19 mouse cellular contexts compared by ENCODE assay signal in the genomic region with DNA sequence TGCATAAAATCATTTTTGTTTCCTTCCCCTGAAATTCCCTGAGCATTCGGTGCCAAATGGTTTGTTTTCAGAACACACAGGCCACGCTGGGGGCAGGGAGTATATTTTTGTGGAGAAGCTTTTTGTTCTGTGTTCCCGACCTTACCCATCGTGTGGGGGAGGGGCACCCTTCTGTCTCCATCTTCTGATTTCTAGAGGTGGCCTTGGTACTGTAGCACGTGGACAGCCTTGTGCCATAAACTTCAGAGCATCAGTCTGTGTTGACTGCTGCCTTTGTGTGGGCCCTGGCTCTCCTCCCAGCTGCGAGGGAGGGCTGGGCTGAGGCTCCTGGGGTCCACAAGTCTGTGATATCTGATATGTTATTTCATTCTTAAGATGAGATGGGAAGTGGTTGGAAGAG. TPM values are rescaled to one million over a fixed set of nuclear protein-coding genes. Genes with fewer than 3 reads are reported as not detected.
A peak's percentile ranks its signal among the peaks of the same experiment; 100 is the strongest.
DNase-seq lines count a peak whose midpoint lies in the region; ATAC-seq lines count a peak whose summit lies in the region.
"Had no signal": no experiment of that assay in that cellular context is flagged by ENCODE, and none has a peak within 500 bp of the region (broad histone marks: within the 10 kb centered on the region; RNA-seq: fewer than 3 reads in every experiment).

No protein-coding gene starts in this region.

- no peaks in the 10 kb centered on the region for H3K9me3 ChIP-seq in midbrain, embryonic 16.5 days (replicated peaks; ENCODE audit: control insufficient read depth, low read length, poor library complexity, severe bottlenecking)
- H3K9me3 ChIP-seq in forebrain, embryonic 11.5 days (ENCODE audit: control insufficient read depth, low read length), result no peaks in the 10 kb centered on the region
- H3K9me3 ChIP-seq: lung, embryonic 15.5 days; midbrain, embryonic 15.5 days; neural tube, embryonic 12.5 days had no signal

- H3K27me3 ChIP-seq in midbrain, embryonic 16.5 days (ENCODE audit: control insufficient read depth, insufficient read depth, low read depth, low read length), result peaks cover 10% of the 10 kb centered on the region
- H3K27me3 ChIP-seq in forebrain, embryonic 11.5 days (ENCODE audit: control insufficient read depth, insufficient read depth, low read length), result peaks cover 8% of the 10 kb centered on the region

- H3K27ac ChIP-seq in midbrain, embryonic 16.5 days (ENCODE audit: low read length), result no peak overlapping the region
- H3K27ac ChIP-seq in forebrain, embryonic 11.5 days (ENCODE audit: low read depth, low read length), result no peak overlapping the region
- H3K27ac ChIP-seq: lung, embryonic 15.5 days; midbrain, embryonic 15.5 days; neural tube, embryonic 12.5 days had no signal

- peak; percentile 15 to 35 for DNase-seq in cerebellum, postnatal 14 days
- DNase-seq in cerebellum, adult 9-11 months, result no peak
- peak; percentile 46 for DNase-seq in left cerebral cortex, adult 11 months (ENCODE audit: low spot score)
- DNase-seq in left cerebral cortex, postnatal 25 days (ENCODE audit: low spot score in 2 of 2), result no peak
- DNase-seq in adrenal gland, postnatal 14 days, result peak; percentile 80
- DNase-seq in kidney, postnatal 4 days, result peak; percentile 39 to 60
- no peak for DNase-seq in forebrain, embryonic 11.5 days (ENCODE audit: low spot score)
- DNase-seq: cerebellum, postnatal 25 days; forebrain, postnatal 0 days; gastrocnemius, postnatal 10 days; heart, postnatal 36 days; thymus, adult 2 months had no signal

- H3K36me3 ChIP-seq in midbrain, embryonic 16.5 days (ENCODE audit: control insufficient read depth, insufficient read depth, low read length), result no peaks in the 10 kb centered on the region
- no peaks in the 10 kb centered on the region for H3K36me3 ChIP-seq in forebrain, embryonic 11.5 days (ENCODE audit: control insufficient read depth, insufficient read depth, low read length)
- H3K36me3 ChIP-seq: lung, embryonic 15.5 days; midbrain, embryonic 15.5 days; neural tube, embryonic 12.5 days had no signal

- H3K4me3 ChIP-seq in midbrain, embryonic 16.5 days (ENCODE audit: low read depth, low read length), result no peak overlapping the region
- no peak overlapping the region for H3K4me3 ChIP-seq in forebrain, embryonic 11.5 days (ENCODE audit: low read depth, low read length)
- H3K4me3 ChIP-seq: lung, embryonic 15.5 days; midbrain, embryonic 15.5 days; neural tube, embryonic 12.5 days had no signal

- H3K4me2 ChIP-seq in midbrain, embryonic 16.5 days (ENCODE audit: low read length), result no peak overlapping the region
- no peak overlapping the region for H3K4me2 ChIP-seq in forebrain, embryonic 11.5 days (ENCODE audit: low read depth, low read length, severe bottlenecking)
- H3K4me2 ChIP-seq: heart, embryonic 11.5 days; liver, embryonic 11.5 days; lung, embryonic 15.5 days; midbrain, embryonic 15.5 days had no signal

- no peak overlapping the region for H3K9ac ChIP-seq in midbrain, embryonic 16.5 days (ENCODE audit: low read depth, low read length)
- H3K9ac ChIP-seq in forebrain, embryonic 11.5 days (ENCODE audit: low read length), result no peak overlapping the region
- H3K9ac ChIP-seq: forebrain, postnatal 0 days; lung, embryonic 15.5 days; midbrain, embryonic 15.5 days; neural tube, embryonic 12.5 days had no signal

- WGBS in midbrain, embryonic 16.5 days, result 72% methylated on average over 6 of the region's 6 CpGs
- 75% methylated on average over 6 of the region's 6 CpGs for WGBS in forebrain, embryonic 11.5 days

- peaks cover 5% of the 10 kb centered on the region; the same call in 1 of the 2 replicates for H3K4me1 ChIP-seq in midbrain, embryonic 16.5 days (ENCODE audit: control insufficient read depth, insufficient read depth, low read length)
- H3K4me1 ChIP-seq in forebrain, embryonic 11.5 days (replicated peaks; ENCODE audit: control insufficient read depth, insufficient read depth, low read length), result peaks cover 2% of the 10 kb centered on the region; the same call in 1 of the 2 replicates

- intact Hi-C loops in left cerebral cortex, postnatal 25 days (cut with DNase I), result no loop called here

- ATAC-seq in midbrain, embryonic 16.5 days, result no peak
- ATAC-seq in forebrain, embryonic 11.5 days (replicated peaks; ENCODE audit: low FRiP score), result no peak
- ATAC-seq: forebrain, postnatal 0 days; midbrain, embryonic 15.5 days had no signal

RNA-seq across cellular contexts. Expression of a gene that starts 2.4 kb away (rescaled TPM):
- 100 to 1,000 TPM; 148 to 171 TPM for total RNA-seq in left cerebral cortex, postnatal 25 days (2021)
- total RNA-seq in adrenal gland, postnatal 14 days (2021), result 11.9 and 12.2 TPM in 2 replicates
- 37.3 and 41.4 TPM in 2 replicates for polyA plus RNA-seq in midbrain, embryonic 16.5 days (2015; fragmentation: Nextera tagmentation; extraction: Ambion mirVana)
- 15.5 and 17.0 TPM in 2 replicates for polyA plus RNA-seq in forebrain, embryonic 11.5 days (2014; fragmentation: Nextera tagmentation; extraction: Ambion mirVana)
- total RNA-seq: megakaryocyte progenitor cell, adult 5-6 weeks had no signal

RNA-seq across cellular contexts. Expression of a gene that starts 57.2 kb away (rescaled TPM):
- 10 to 100 TPM; 64.5 to 66.0 TPM for total RNA-seq in left cerebral cortex, postnatal 25 days (2021)
- total RNA-seq in adrenal gland, postnatal 14 days (2021), result 48.4 and 54.3 TPM in 2 replicates
- 29.9 and 32.4 TPM in 2 replicates for polyA plus RNA-seq in midbrain, embryonic 16.5 days (2015; fragmentation: Nextera tagmentation; extraction: Ambion mirVana)
- polyA plus RNA-seq in forebrain, embryonic 11.5 days (2014; fragmentation: Nextera tagmentation; extraction: Ambion mirVana), result 31.6 and 33.5 TPM in 2 replicates

Comparison
In these comparisons a context has a peak if more than half of its experiments do, and no peak if none do; other contexts are left out.
1. DNase-seq: peak in cerebellum, postnatal 14 days (2 of 2), left cerebral cortex, adult 11 months (single experiment), adrenal gland, postnatal 14 days (single experiment) and kidney, postnatal 4 days (2 of 2); none in cerebellum, adult 9-11 months (single experiment), left cerebral cortex, postnatal 25 days (0 of 2) and forebrain, embryonic 11.5 days (single experiment).
2. RNA of a gene that starts 2.4 kb away (total RNA-seq): 148 to 171 TPM in left cerebral cortex, postnatal 25 days; 11.9 to 12.2 TPM in adrenal gland, postnatal 14 days; every median in the first group is over 10 times any median in the second.